Mouse (Mus musculus): ENCODE measurements around the gene Zdhhc17.

The Zdhhc17 gene

DNA sequence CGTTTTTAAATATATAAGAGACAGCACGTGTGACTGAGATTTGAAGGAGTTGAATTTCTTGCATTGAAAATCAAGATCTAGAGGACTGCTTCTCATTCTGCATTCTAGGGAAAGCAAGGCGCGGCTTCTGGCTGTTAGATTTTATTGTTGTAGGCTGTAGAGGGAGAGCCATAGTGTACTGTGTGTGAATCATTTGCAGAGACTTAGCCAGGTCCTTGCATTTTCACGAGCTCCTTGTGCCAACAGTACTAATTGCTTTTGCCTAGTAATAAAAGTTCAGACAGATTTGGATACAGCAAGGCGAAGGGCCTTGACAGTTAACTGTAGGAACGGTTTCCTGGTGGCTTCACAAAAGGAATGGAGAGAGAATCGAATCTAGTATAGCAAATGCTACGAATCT, 87.3 kb downstream of the Zdhhc17 start:
- in situ Hi-C loops (cut with MboI) = no loop called here

DNA sequence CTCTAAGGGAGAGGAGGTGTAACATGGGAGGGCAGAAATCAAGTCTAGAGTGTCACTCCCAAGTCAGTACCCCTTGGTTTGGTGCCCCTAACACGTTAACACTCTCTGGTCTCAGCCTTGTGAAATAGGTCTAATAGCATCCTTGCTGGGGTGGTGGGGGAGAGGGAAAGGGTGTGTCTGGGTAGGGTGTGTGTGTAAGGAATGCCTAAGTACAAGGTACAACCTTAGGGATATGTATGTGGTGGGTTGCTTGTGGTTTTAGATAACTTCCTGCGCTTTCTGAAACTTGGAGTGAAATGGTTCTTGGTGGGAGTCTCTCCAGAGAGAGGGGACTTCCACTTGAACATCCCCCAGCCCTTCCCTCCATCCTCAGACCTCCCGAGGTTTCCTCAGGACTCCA, 88.0 kb downstream of the Zdhhc17 start:
- in situ Hi-C loops (cut with MboI) = no loop called here

DNA sequence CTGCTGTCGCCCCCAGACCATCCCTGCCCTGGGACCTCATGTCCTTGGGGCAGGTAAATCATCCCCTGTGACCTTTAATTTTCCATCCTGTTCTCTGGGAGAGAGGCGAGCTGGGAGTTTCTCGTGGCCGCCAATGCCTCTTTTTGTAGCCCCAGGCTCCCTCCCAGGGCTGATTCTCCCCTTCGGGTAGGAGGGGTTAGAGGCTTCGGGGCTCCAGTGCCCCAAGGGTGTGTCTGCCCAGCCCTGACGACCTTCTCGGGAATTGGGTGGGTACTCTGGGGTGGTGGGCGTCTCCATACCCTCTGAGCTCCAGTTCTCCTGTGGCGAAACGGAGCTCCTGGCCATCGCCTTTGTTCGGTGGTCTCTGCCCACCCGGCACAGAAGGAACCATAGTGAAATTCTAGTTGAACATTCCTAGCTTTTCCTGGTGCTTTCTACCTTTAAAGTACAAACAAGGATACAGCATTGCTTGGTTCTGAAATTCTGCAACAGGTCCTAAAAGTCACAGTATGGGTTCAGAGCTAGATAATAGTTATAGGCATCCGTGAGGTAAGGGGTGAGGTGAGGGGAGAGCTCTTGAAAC, 89.5 kb downstream of the Zdhhc17 start:
- in situ Hi-C loops (cut with MboI) = no loop called here

DNA sequence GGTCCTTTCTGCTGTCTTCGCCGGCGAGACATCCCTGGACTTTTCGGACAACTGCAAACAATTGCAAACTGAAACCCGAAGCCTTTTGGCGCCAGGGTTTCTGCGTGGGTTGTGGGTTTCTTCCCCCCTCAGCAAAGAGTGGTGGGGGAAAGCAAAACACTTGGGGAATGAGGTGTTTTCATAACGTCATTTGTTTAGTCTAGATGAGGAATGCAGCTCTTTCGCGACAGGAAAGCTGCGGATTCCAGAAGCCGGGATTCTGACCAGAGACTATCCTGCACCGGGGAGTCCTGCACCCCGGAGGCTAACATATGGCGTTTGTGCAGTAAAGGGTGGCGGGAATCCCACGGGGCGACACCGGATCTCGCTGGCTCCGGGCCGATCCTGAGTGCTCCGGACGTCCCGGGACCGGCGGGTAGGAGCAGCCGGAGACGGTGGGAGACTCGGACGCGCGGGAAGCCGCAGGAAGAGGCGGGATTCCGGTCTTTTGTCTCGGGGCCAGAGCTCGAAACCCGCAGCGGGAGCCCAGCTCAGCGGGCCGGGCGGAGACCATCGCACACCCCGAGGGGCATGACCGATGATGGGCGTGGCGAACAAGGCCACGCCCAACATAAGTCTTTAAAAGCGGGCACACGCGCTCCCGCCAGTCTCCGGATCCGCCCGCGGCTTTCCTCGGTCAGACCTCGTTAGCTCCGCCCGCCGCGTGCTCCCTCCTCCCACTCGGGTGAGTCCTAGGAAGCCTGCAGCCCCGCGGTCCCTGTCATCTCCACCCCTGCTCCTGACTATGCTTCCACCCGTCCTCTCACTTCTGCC, 90.2 kb downstream of the Zdhhc17 start, which contains the start of gene Csrp2:
Gene Csrp2 (plus strand): TSS at position 259 of the 813 bp plus-strand sequence.
- in situ Hi-C loops (cut with MboI) = no loop called here

DNA sequence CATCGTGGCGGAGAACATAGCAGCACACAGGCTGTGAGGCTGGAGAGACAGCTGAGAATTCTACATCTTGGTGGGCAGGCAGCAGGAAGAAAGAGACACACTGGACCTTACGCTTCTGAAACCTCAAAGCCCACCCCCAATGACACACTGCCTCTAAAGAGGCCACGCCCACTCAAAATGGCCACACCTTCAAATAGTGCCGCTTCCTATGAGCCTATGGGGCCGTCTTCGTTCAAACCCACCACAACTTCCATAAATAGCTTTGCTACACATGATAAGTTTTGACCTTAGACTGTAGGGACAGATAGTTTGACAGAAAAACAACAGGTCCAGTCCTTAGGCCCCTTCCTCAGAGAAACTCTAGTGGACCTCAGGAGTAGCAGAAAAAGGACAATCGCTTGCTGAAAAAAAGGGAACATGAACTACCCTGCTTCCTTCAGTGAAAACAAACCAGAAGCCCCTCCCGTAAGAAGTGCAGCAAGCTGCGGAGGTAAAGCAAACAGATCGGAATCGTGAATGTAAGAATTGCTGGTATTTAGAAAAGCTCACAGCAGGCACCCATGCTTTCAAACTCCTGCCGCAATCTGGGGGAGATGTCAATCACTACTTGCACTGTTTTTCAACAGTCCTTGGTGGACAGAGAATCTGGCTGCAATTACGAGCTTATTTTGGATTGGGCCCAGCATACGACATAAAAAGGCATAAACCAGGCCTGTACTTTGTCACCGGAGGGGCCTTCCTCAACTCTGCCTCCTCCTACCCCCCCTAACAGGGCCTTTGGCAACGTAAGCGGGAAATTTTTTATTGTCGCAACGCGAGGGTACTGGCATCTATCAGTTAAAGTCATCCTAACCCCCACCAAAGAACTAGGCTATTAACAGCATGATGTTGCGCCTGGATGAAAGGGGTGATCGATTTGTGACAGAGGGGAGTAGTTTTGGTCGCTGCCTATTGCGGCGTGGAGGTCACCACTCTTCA, 91.2 kb downstream of the Zdhhc17 start:
- in situ Hi-C loops (cut with MboI) = no loop called here

DNA sequence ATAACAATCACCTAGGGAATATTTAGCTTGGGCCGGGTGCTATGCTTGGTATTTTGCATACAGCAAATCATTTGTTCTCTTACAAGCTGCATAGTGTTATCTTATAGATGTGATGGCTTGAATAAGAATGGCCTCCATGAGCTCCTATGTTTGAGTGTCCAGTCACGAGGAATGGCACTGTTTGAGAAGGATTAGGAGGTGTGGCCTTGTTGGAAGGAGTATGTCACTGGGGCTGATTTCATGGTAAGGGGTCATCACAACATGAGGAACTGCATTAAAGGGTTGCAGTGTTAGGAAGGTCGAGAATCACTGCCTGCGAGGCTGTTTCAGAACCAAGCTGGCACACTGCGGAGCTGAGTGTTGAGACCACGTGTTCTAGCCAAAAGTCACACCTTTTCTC, 92.4 kb downstream of the Zdhhc17 start:
- in situ Hi-C loops (cut with MboI) = no loop called here

DNA sequence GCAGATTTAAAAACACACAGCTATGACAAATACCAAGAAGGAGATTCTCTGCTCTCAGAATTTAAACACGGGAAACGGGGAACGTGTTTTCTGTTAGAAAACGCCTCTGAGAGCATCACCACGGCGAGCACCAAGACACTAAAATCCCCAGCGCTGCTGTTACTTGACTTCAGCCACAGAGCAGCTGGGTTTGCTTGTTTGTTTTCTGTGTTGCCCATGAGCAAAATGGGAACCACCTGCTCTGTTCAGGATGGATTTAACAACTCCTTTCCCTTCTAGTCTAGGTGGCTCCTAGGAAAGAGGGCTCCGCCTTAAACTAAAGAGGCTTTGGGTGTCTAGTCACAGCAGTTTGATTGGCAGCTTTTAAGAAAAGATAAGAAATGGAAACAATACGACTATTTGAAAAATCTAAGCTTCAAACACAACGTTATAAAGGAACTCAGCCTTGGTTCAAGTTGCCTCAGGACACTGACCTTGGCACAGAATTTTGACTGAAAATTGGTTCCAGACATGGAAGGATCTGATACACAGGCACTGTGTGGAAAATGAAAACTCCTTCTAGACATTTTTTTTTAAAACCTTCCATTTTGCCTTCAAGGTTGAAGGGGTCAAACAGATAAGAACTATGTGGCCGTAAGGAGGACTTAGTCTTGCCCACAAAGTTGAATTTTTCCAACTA, 93.1 kb downstream of the Zdhhc17 start:
- in situ Hi-C loops (cut with MboI) = no loop called here

DNA sequence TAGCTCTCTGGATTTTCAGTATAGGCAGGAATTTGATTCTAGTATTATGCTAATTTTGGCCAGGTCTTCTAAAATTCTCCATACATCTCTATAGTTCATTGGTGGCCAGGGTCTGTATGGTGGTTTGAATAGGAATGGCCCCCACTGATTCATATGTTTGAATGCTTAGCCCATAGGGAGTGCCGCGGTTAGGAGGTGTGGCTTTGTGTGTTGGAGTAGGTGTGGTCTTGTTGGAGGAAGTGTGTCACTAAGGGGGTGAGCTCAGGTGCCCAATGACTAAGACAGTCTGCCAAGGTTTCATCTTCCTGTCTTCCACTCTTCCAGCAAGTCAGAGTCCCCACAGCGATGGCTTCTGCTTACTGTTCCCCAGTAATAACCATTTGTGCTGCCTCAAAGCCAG, 106.1 kb downstream of the Zdhhc17 start:
- in situ Hi-C loops (cut with MboI) = no loop called here

DNA sequence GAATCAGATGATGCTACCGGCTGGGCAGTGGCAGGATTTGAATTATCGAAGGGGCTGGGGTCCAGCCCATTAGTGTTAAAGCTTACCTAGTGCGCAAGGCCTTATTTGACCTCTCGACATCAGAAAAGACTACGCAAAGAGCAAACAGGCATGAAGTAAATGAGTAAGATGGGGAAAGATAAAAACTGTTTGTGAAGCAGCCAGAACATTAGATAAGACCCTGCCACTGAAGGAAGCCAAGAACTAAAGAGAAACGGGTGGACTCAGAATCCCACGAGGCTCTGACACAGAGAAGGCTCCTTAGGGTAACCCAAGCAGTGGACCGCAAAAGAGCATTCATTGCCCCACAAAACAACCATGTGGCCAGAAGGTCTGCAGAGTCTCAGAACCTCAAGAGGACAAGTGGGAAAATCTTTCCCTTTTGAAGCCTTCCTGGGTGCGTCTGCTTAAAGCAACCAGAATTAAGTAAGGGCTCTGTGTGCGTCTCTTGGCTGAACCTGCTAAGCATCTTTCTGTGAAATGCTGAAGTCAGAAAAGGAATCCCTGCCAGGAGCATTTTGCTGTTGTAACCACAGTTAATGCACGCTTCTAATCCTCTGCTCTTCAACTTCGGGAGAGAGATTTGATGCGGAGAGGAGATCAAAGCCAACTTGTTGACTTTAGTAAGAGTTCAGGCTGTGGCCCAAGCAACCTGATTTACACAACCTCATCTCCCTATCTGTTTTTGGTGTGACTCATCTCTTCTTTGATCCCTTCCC, 110.0 kb downstream of the Zdhhc17 start:
- in situ Hi-C loops (cut with MboI) = no loop called here

Measured in mature B cell (primary cell).